Mouse (Mus musculus) forebrain, embryonic 14.5 days (tissue): ENCODE measurements around the gene Olfr270. TPM values are rescaled to one million over a fixed set of nuclear protein-coding genes. Genes with fewer than 3 reads are reported as not detected.

Experiments used
- ATAC-seq: fragments of 200-750 bp; cut with Nextera tagmentation; 2 replicates; pipeline ENCODE4 v1.8.0; 2017; ENCODE audit warnings: mild to moderate bottlenecking, moderate library complexity
- DNase-seq: peaks from one replicate; pipeline ENCODE4 v3.0.0-alpha.2; 2015; ENCODE audit warnings: low spot score
- H3K27ac ChIP-seq: fragments of 300-500 bp; sonication (generic); 2 replicates; pipeline ENCODE4 v1.5.1; 2014; ENCODE audit warnings: low read depth, mild to moderate bottlenecking, control low read depth, low read length, moderate library complexity
- H3K27me3 ChIP-seq: fragments of 300-500 bp; sonication (generic); replicated peaks from 2 replicates; pipeline ENCODE4 v1.6.1; 2014; ENCODE audit warnings: low read length, control low read depth, mixed read lengths; ENCODE audit not compliant: control insufficient read depth, insufficient read depth
- H3K36me3 ChIP-seq: fragments of 300-500 bp; sonication (generic); 2 replicates; pipeline ENCODE4 v1.6.1; 2014; ENCODE audit warnings: low read length, control low read depth; ENCODE audit not compliant: control insufficient read depth, insufficient read depth
- H3K4me1 ChIP-seq: fragments of 300-500 bp; sonication (generic); 2 replicates; pipeline ENCODE4 v1.6.1; 2014; ENCODE audit warnings: antibody characterized with exemption, low read length, control low read depth; ENCODE audit not compliant: control insufficient read depth, insufficient read depth
- H3K4me2 ChIP-seq: fragments of 300-500 bp; sonication (generic); 2 replicates; pipeline ENCODE4 v1.6.1; 2014; ENCODE audit warnings: mild to moderate bottlenecking, control low read depth, low read length
- H3K4me3 ChIP-seq: fragments of 300-500 bp; sonication (generic); 2 replicates; pipeline ENCODE4 v1.5.1; 2014; ENCODE audit warnings: low read depth, low read length, control low read depth
- H3K9ac ChIP-seq: fragments of 300-500 bp; sonication (generic); 2 replicates; pipeline ENCODE4 v1.6.1; 2014; ENCODE audit warnings: mild to moderate bottlenecking, low read length, control low read depth, moderate library complexity
- H3K9me3 ChIP-seq: fragments of 300-500 bp; sonication (generic); replicated peaks from 2 replicates; pipeline ENCODE4 v1.6.1; 2016; ENCODE audit warnings: low read length, control low read depth, mixed read lengths; ENCODE audit not compliant: control insufficient read depth
- WGBS: fragments of 180-500 bp; shearing (Covaris S2); extraction: QIAGEN DNeasy Blood & Tissue Kit; methylation state at CpG from one replicate; pipeline ENCODE4 v1.1.7; 2014; 5-methylcytosine and 5-hydroxymethylcytosine counted together
- polyA plus RNA-seq: library from polyadenylated mRNA; unstranded; fragments of >200 nt; fragmentation: Nextera tagmentation; extraction: Ambion mirVana; gene quantifications from 2 replicates; pipeline ENCODE4 v1.2.1, GENCODE M21; 2014

Gene Olfr270
- polyA plus RNA-seq, 1 experiment from 2014 or later, result not detected

DNA sequence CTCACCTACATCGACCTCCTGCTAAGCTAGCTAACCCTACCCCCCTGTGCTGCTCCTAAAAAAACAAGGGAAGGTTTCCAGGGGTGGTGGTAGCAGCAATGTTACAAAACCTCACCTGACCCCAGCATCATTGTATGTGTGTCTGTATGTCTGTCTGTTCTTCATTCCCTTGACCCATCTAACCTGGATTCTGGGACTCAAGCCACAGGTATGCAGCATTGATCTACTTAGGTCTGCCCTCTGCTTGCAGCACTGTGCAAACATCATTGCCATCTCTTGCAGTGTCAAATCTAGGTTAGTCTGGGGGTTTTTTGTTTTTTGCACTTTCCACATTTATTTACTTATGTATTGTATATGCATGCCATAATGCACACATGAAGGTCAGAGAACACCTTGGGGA is 54.0 kb downstream of the Olfr270 start:
- no peaks in the 10 kb centered on the region for H3K27me3 ChIP-seq
- H3K9ac ChIP-seq, result no peak overlapping the region
- ATAC-seq (no peak), DNase-seq (no peak)
- H3K4me2 ChIP-seq, result no peak overlapping the region
- 93% methylated on average over 1 of the region's 1 CpGs for WGBS
- H3K4me1 ChIP-seq, result no peaks in the 10 kb centered on the region
- no peak overlapping the region for H3K27ac ChIP-seq
- H3K36me3 ChIP-seq, result peaks cover 58% of the 10 kb centered on the region
- no peaks in the 10 kb centered on the region for H3K9me3 ChIP-seq
- no peak overlapping the region for H3K4me3 ChIP-seq

Other genes with a start within 250 kb of the Olfr270 start
- not detected in 2 replicates for gene Olfr275, start 149.9 kb upstream of the Olfr270 start, polyA plus RNA-seq
- not detected in 2 replicates for gene Olfr273, start 105.3 kb upstream of the Olfr270 start, polyA plus RNA-seq
- not detected in 2 replicates for gene Olfr272, start 45.4 kb upstream of the Olfr270 start, polyA plus RNA-seq
- gene Nipsnap3a, start 24.7 kb downstream of the Olfr270 start, polyA plus RNA-seq, result not detected in 2 replicates
- 173 and 182 TPM in 2 replicates for gene Nipsnap3b, start 47.3 kb downstream of the Olfr270 start, polyA plus RNA-seq
- 9.6 and 12.3 TPM in 2 replicates for gene Abca1, start 195.3 kb downstream of the Olfr270 start, polyA plus RNA-seq